Mouse (Mus musculus): ENCODE measurements at regions not wholly inside any gene's neighbourhood (a gene's known extent, or its start where the extent isn't known, plus 50 kb on each side); places are given as distances from the start of the nearest gene placed in this dataset.
A peak's percentile ranks its signal among the peaks of the same experiment; 100 is the strongest.

- Histone ChIP-seq H3K27me3 (replicated peaks; ENCODE audit: control insufficient read depth, insufficient read depth, low read length) (no peaks in the 10 kb centered on the region), H3K27ac (replicated peaks; ENCODE audit: low read depth, low read length) (no peak overlapping the region), H3K4me3 (ENCODE audit: low read depth, low read length) (no peak overlapping the region), H3K9me3 (ENCODE audit: control insufficient read depth, low read length) (no peaks in the 10 kb centered on the region), H3K4me2 (ENCODE audit: low read depth, low read length) (no peak overlapping the region), H3K9ac (ENCODE audit: low read depth, low read length) (no peak overlapping the region), H3K4me1 (ENCODE audit: control insufficient read depth, insufficient read depth, low read length) (no peaks in the 10 kb centered on the region), H3K36me3 (ENCODE audit: control insufficient read depth, insufficient read depth, low read length) (no peaks in the 10 kb centered on the region)
- peak; percentile 17 for DNase-seq (ENCODE audit: low spot score)
- WGBS = 56% methylated on average over 1 of the region's 1 CpGs
- peak; percentile 55; the same call in 1 of the 2 replicates for ATAC-seq (ENCODE audit: low read depth)
These were observed 1383.6 kb upstream of the Slc7a12 start for GRCm38 (mm10) chr3:13096939-13097338.

Data from embryonic facial prominence, embryonic 14.5 days (tissue).